Mouse (Mus musculus) skeletal muscle tissue, postnatal 0 days (tissue): ENCODE data around the gene Ugt1a9. TPM values are rescaled to one million over a fixed set of nuclear protein-coding genes. Genes with fewer than 3 reads are reported as not detected.

Experiments
- polyA plus RNA-seq: library from polyadenylated mRNA; unstranded; fragments of >200 nt; fragmentation: Nextera tagmentation; extraction: Ambion mirVana; gene quantifications from 2 replicates; pipeline ENCODE4 v1.2.1, GENCODE M21; 2015

Gene Ugt1a9
- not detected in 2 replicates for polyA plus RNA-seq

DNA sequence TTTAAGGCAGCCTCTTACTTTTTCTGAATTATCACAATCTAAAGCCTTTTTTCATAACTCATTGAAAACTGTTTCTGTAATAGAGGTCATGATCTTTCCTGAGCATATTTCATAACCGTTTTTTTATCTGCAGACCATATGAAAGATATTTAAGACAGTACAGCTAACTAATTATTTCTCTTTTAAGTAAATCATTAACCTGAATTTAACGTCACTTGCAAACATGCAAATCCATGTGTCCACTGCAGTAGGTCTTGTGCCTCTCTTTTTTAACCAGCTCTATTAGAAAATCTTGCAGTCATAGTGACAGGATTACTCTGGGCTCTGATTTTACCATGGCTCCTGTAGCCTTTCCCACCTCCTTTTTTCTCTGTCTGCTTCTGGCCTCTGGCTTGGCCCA, at the start of gene Ugt1a9:
TSS of gene Ugt1a9 (plus strand) at position 306 of the 400 bp plus-strand sequence.

GRCm38 (mm10) chr1:88055088-88055487, 15.5 kb upstream of the Ugt1a9 start, which contains the start of gene Ugt1a10:
Gene Ugt1a10, plus strand, starts transcription at chr1:88055388.

DNA sequence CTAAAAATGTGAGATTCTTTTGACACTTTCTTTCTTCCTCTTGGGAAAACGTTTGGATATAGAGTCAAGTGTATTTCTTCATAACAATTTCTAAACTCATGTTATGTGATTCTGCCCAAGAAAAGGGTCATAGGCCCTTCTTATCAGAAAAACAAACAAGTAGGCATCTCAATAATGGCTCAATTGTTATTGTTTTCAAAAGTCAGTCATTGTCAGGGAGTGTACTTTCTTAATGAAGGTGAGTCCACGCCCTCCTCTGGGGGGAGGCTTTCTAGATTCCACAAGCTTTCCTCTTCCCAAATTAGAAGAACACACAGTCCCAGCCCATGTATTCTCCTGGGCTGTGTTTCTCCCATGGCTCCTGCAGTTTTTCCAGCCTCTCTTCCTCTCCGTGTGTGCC, 16.9 kb downstream of the Ugt1a9 start, which contains the start of gene Ugt1a8:
TSS of gene Ugt1a8 (plus strand) at position 301 of the 400 bp plus-strand sequence.

DNA sequence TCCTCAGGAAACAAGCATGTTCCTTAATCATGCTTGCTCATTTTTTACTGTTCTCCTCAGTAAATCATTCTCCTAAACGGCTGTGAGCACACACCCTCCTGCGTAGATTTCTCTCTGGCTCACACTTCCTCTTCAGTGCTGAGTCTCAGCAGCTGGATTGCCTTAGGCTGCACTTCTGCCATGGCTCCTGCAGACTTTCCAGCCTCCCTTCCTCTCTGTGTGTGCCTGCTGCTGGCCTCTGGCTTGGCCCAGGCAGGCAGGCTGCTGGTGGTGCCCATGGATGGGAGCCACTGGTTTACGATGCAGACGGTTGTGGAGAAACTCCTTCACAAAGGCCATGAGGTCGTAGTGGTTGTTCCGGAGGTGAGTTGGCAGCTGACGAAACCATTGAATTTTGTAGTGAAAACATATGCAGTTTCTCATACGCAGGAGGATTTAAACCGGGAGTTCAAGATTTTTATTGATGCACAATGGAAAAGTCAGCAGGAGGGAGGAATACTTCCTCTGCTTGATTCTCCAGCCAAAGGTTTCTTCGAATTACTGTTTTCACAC, 24.4 kb downstream of the Ugt1a9 start, which contains the start of gene Ugt1a7c:
TSS of gene Ugt1a7c (plus strand) at position 122 of the 552 bp plus-strand sequence.

GRCm38 (mm10) chr1:88103019-88103418, 32.4 kb downstream of the Ugt1a9 start, which contains the start of gene Ugt1a6b:
Gene Ugt1a6b, plus strand, starts transcription at chr1:88103252.

GRCm38 (mm10) chr1:88134457-88135011, 63.9 kb downstream of the Ugt1a9 start, which contains the start of gene Ugt1a6a:
Gene Ugt1a6a, plus strand, starts transcription at chr1:88134809.

GRCm38 (mm10) chr1:88165711-88166110, 95.1 kb downstream of the Ugt1a9 start, which contains the start of gene Ugt1a5:
Gene Ugt1a5, plus strand, starts transcription at chr1:88166012.

DNA sequence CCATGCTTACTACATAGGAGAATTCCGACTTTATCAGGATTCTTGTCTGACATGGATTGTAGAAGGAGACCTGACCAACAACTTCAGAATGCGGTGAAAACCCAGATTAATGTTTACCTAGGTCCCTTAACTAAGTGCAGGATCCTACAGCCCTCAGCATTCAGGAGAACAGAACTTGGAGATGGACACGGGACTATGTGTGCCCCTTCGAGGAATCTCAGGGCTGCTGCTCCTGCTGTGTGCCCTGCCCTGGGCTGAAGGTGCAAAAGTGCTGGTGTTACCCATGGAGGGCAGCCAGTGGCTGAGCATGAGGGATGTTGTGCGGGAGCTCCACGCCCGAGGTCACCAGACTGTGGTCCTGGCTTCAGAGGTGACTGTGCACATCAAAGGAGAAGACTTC, 129.9 kb downstream of the Ugt1a9 start, which contains the start of gene Ugt1a2:
TSS of gene Ugt1a2 (plus strand) at position 146 of the 400 bp plus-strand sequence.

DNA sequence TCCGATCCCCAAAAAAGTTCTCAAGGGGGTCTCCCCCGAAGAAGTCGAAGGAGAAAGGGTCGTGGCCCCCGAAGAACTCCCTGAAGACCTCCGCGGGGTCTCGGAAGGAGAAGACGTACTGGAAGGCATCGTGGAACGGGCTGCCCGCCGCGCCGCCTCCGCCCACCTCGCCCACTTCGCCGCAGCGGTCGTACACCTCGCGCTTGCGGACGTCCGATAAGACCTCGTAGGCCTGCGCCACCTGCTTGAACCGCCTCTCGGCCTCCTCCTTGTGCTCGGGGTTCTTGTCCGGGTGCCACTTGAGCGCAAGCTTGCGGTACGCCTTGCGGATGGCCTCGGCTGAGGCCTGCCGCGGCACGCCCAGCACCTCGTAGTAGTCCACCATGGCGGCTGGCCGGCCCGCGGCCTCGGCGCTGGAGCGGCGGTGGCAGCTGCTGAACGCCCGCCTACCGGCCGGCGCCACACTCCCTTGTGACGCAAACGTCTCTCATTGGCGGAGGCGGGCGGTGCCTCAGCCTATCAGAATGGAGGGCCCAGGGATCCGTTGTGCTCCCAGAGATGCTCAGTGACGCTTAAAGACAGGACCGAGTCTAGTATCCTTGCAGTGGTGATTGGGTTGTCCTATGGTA, 134.8 kb downstream of the Ugt1a9 start, which contains the start of gene Dnajb3:
TSS of gene Dnajb3 (minus strand) at position 489 of the 629 bp plus-strand sequence.

DNA sequence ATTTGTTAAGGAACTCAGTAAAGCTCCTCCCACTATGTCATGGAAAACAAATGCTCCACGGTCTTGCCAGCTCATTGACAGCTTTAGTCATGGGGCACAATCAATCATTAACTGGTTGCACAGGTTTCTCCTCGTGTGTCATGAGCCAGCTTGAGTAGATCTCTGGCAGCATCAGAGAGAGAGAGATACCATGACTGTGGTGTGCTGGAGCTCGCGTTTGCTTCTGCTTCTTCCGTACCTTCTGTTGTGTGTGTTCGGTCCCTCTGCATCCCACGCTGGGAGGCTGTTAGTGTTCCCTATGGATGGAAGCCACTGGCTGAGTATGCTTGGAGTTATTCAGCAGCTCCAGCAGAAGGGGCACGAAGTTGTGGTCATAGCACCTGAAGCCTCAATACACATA, 141.2 kb downstream of the Ugt1a9 start, which contains the start of gene Ugt1a1:
TSS of gene Ugt1a1 (plus strand) at position 148 of the 400 bp plus-strand sequence.

GRCm38 (mm10) chr1:88226670-88227379, 156.2 kb downstream of the Ugt1a9 start, which contains the start of gene Mroh2a:
Gene Mroh2a, plus strand, starts transcription at chr1:88226986.

Other genes starting within 250 kb of the Ugt1a9 start
- gene Dgkd, start 217.5 kb upstream of the Ugt1a9 start, polyA plus RNA-seq = 15.3 and 18.1 TPM in 2 replicates
- gene Usp40, start 62.2 kb upstream of the Ugt1a9 start, polyA plus RNA-seq = 14.8 and 17.3 TPM in 2 replicates
- gene Ugt1a10, start 15.4 kb upstream of the Ugt1a9 start, polyA plus RNA-seq = not detected in 2 replicates
- gene Ugt1a8, start 17.0 kb downstream of the Ugt1a9 start, polyA plus RNA-seq = not detected in 2 replicates
- 3.1 and 6.4 TPM in 2 replicates for gene Ugt1a7c, start 24.3 kb downstream of the Ugt1a9 start, polyA plus RNA-seq
- gene Ugt1a6b, start 32.5 kb downstream of the Ugt1a9 start, polyA plus RNA-seq = 0.21 and 1.00 TPM in 2 replicates
- gene Ugt1a6a, start 64.0 kb downstream of the Ugt1a9 start, polyA plus RNA-seq = 2.5 and 7.9 TPM in 2 replicates
- gene Ugt1a5, start 95.2 kb downstream of the Ugt1a9 start, polyA plus RNA-seq = not detected in 2 replicates
- not detected in 2 replicates for gene Ugt1a2, start 129.8 kb downstream of the Ugt1a9 start, polyA plus RNA-seq
- 6.9 and 9.5 TPM in 2 replicates for gene Dnajb3, start 135.0 kb downstream of the Ugt1a9 start, polyA plus RNA-seq
- 1.1 TPM in 1 of 2 replicates, not detected in the other for gene Ugt1a1, start 141.2 kb downstream of the Ugt1a9 start, polyA plus RNA-seq
- gene Mroh2a, start 156.2 kb downstream of the Ugt1a9 start, polyA plus RNA-seq = 0.74 and 0.99 TPM in 2 replicates
- 34.1 and 39.7 TPM in 2 replicates for gene Hjurp, start 206.8 kb downstream of the Ugt1a9 start, polyA plus RNA-seq
- not detected in 2 replicates for gene Trpm8, start 206.9 kb downstream of the Ugt1a9 start, polyA plus RNA-seq